Mouse (Mus musculus) heart, embryonic 10.5 days (tissue): ENCODE results near the gene Trpv2. TPM values are rescaled to one million over a fixed set of nuclear protein-coding genes. Genes with fewer than 3 reads are reported as not detected.

Experiments used
- DNase-seq: peaks from one replicate; pipeline ENCODE4 v3.0.0-alpha.2; 2017; ENCODE audit warnings: low spot score
- H3K27ac ChIP-seq: fragments of 300-500 bp; sonication (generic); 2 replicates; pipeline ENCODE4 v1.5.1; 2016; ENCODE audit warnings: mild to moderate bottlenecking
- H3K27me3 ChIP-seq: fragments of 300-500 bp; sonication (generic); 2 replicates; pipeline ENCODE4 v1.6.1; 2016; ENCODE audit warnings: mild to moderate bottlenecking; ENCODE audit not compliant: poor library complexity, insufficient read depth, severe bottlenecking
- H3K36me3 ChIP-seq: fragments of 300-500 bp; sonication (generic); 2 replicates; pipeline ENCODE4 v1.6.1; 2016; ENCODE audit warnings: mild to moderate bottlenecking, moderate library complexity
- H3K4me1 ChIP-seq: fragments of 300-500 bp; sonication (generic); 2 replicates; pipeline ENCODE4 v1.6.1; 2016; ENCODE audit warnings: mild to moderate bottlenecking
- H3K4me3 ChIP-seq: fragments of 300-500 bp; sonication (generic); 2 replicates; pipeline ENCODE4 v1.5.1; 2016; ENCODE audit warnings: mild to moderate bottlenecking, moderate library complexity
- H3K9me3 ChIP-seq: fragments of 300-500 bp; sonication (generic); 2 replicates; pipeline ENCODE4 v1.6.1; 2016; ENCODE audit warnings: mild to moderate bottlenecking, moderate library complexity
- WGBS: fragments of 180-500 bp; shearing (Covaris S2); methylation state at CpG from one replicate; pipeline ENCODE4 v1.1.7; 2016; 5-methylcytosine and 5-hydroxymethylcytosine counted together
- polyA plus RNA-seq: library from polyadenylated mRNA; unstranded; fragments of >200 nt; fragmentation: Nextera tagmentation; extraction: Ambion mirVana; gene quantifications from 2 replicates; pipeline ENCODE4 v1.2.1, GENCODE M21; 2016

Gene Trpv2
- polyA plus RNA-seq, 1 experiment from 2014 or later = 4.2 TPM

DNA sequence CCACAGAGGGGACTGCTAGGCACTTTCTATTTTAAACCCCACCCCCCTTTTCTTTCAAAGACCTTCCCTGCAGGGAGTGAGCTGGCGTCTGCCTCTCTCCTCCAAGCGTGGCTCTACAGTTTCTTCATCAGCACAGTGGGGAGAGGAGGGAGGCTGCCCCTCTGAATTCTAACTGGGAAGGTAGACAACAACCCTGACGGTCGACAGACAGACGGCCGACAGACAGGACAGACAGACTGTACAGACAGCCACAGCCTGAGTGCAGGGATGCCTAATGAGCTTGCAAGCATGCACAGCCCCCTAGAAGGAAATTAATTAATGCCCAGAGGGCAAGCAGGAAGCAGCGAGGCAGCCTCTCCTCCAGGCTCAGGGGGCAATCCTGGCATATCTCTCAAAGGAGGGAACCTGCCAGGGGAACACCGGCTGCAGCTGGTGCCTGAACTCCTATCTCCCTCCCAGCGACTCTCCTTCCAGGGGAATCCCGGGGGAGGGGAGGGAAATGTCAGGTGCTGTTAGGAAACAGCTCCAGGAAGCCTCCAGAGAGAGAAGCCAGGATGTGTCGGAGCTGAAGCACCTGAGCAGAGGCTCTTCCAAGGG is 56.0 kb downstream of the Trpv2 start:
- Histone ChIP-seq H3K9me3 (no peaks in the 10 kb centered on the region), H3K27ac (peak overlapping the region; percentile 87), H3K27me3 (no peaks in the 10 kb centered on the region), H3K4me3 (peak overlapping the region; percentile 45), H3K4me1 (peaks cover 63% of the 10 kb centered on the region), H3K36me3 (peaks cover 10% of the 10 kb centered on the region)
- no peak for DNase-seq
- 2% methylated on average over 11 of the region's 11 CpGs for WGBS

DNA sequence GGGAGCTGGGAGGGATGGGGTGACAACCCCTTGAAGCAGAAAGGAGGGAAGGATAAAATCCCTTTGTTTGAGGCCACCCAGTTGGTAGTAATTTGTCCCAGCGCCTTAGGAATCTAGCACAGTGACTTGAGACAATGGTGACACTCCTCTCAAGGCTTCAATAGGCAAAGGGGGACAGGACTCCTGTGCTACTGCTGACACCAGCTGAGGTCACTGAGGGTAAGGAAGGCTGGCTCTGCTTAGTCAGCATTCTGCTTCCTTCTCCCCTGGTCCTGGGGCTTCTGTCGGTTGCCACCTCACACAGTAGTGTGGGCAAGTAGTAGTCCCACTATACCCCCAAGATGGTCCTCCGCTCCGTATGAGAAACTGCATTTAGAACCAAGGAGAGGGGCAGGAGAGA is 56.9 kb downstream of the Trpv2 start:
- Histone ChIP-seq H3K9me3 (no peaks in the 10 kb centered on the region), H3K27ac (peak overlapping the region; percentile 87; the same call in 1 of the 2 replicates), H3K36me3 (peaks cover 8% of the 10 kb centered on the region), H3K4me3 (no peak overlapping the region), H3K27me3 (no peaks in the 10 kb centered on the region), H3K4me1 (peaks cover 64% of the 10 kb centered on the region)
- no peak for DNase-seq
- 51% methylated on average over 4 of the region's 4 CpGs for WGBS

DNA sequence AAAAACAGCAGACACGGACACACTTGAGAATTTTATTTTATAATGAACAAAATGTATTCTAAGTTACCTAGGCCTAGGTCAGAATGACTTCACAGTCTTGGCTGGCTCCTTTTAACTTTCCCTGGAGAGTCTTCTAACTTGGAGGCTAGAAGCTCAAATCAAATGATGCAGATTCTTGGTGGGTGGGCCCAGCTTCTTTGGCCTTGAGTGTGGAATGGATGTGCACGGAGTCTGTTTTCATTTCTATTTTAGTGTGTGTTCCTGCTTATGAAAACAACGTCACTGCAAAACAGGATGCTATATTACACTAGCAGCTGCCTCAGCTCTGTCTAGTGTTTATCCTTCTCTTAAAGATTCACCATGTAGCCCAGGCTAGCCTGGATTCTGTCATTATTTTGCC is 61.1 kb downstream of the Trpv2 start:
- Histone ChIP-seq H3K27ac (no peak overlapping the region), H3K27me3 (no peaks in the 10 kb centered on the region), H3K4me1 (peaks cover 75% of the 10 kb centered on the region), H3K4me3 (no peak overlapping the region), H3K9me3 (no peaks in the 10 kb centered on the region), H3K36me3 (peaks cover 8% of the 10 kb centered on the region)
- 70% methylated on average over 3 of the region's 3 CpGs for WGBS
- DNase-seq = no peak

DNA sequence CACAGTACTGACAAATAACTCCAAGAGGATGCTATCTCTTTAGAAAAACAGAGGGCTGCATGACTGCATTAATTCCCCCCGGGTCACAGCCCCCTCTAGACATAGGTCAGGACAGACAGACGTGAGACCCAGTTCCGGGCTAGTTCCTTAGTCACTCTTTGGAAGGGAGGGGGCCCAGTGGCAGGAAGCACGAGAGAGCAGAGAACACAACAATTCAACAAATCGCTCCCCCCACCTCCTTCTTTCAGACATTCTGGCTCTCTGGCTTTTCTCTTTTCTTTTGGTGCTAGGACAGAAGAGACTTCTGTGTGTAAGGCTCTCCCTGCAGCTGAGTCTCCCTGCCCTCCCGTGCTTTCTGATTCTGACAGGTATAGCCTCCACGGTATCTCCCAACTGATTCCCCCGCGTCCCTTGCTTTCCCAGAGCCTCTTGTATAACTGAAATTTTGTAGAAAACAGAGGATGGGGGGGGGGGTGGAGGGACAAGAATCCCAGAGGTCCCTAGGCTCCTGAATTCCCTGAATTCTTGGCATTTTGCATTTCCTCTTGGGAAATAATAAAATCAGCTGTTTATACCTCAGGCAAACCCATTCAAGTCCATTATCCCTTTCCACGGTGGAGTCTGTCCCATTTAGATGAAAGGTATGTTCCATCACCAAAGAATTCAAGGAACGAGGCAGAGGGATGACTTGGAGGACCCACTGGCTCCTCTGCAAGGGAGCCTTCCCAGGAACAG is 62.0 kb downstream of the Trpv2 start:
- 43% methylated on average over 11 of the region's 11 CpGs for WGBS
- peak overlapping the region; percentile 81 for H3K27ac ChIP-seq

DNA sequence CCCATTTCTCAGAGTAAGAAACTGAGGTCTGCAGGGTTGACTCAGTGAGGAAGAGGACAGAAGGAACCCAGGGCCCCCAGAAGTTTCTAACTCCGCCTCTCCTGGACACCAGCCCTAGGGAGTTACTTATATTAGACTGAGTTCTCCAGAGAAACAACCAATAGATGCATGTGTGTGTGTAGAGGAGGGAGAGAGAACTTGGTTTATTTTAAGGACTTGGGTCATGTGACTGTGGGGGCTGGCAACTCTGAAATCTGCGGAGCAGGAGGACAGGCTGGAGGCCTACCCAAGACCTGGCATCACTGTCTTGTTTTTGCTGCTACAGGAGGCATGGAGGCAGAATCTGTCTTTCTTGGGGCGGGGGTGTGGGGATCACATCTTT is 62.5 kb downstream of the Trpv2 start:
- Histone ChIP-seq H3K36me3 (peaks cover 8% of the 10 kb centered on the region), H3K27ac (peak overlapping the region; percentile 81), H3K9me3 (no peaks in the 10 kb centered on the region), H3K4me1 (peaks cover 74% of the 10 kb centered on the region), H3K27me3 (no peaks in the 10 kb centered on the region), H3K4me3 (no peak overlapping the region)
- no peak for DNase-seq
- 61% methylated on average over 3 of the region's 3 CpGs for WGBS

More for the DNA sequence above, 62.0 kb downstream of the Trpv2 start:
- H3K4me1 ChIP-seq = peaks cover 74% of the 10 kb centered on the region
- no peaks in the 10 kb centered on the region for H3K9me3 ChIP-seq
- H3K27me3 ChIP-seq = no peaks in the 10 kb centered on the region
- H3K36me3 ChIP-seq = peaks cover 8% of the 10 kb centered on the region
- no peak overlapping the region for H3K4me3 ChIP-seq
- DNase-seq = no peak

DNA sequence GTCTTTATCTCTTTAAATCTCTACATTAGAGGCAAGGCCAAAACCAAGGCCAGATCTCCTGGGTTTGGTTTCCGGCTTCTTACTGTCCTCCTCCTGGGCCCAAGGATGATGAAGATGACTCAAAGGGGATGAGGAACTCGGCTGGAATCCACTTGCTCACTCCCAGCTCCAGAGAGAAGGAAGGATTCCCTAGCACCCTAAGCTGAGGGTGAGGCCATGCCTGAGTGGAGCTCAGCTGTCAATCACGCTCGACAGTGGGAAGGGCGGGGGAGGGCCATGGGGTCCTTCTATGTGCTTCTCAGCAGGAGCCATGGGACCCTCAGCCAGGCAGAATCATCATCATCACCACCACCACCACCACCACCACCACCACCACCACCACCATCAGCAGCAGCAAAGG is 63.1 kb downstream of the Trpv2 start:
- H3K4me1 ChIP-seq = peaks cover 78% of the 10 kb centered on the region
- H3K4me3 ChIP-seq = 0 out of 2 replicates have a peak overlapping the region, but pooled peaks have one; percentile 6
- H3K27me3 ChIP-seq = no peaks in the 10 kb centered on the region
- H3K36me3 ChIP-seq = peaks cover 8% of the 10 kb centered on the region
- DNase-seq = no peak
- H3K9me3 ChIP-seq = no peaks in the 10 kb centered on the region
- H3K27ac ChIP-seq = peak overlapping the region; percentile 81
- 67% methylated on average over 5 of the region's 5 CpGs for WGBS

DNA sequence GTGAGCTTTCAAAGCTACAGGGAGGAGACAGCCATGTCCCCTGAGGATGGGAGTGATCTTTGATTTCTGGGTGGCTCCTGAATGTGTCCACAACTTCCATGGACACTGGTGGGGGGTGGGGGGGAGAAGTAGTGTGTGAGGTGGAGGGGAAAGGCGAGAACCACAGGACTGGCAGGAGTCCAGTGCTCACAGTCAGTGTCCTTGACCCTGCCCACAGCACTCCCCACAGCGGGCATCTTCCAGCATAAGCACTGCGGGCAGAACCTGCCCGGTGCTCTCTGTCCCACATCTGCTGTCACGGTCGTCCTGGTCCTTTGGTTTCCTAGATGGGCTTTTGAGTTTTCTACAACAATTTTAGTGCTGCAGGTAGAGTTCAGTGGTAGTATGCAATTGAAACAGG is 63.5 kb downstream of the Trpv2 start:
- peaks cover 82% of the 10 kb centered on the region for H3K4me1 ChIP-seq

DNA sequence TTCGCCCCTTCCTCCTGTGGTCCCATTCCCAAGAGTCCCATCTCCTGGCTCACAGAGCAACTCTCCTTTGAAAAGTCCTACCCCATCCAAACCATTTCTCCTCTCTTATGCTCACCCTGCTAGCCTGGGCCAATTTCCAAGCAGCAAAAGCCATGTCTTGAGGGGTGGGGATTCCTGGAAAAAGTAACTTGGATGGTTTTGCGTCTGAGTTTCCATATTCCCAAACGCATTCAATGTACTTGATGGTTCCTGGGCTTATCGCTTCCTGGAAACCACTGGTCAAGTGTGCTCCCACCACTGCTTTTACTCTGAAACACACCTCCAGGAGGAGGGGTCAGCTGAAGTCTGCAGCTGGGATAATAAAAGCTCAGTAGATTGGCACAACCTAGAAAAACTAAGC is 64.1 kb downstream of the Trpv2 start:
- Histone ChIP-seq H3K9me3 (no peaks in the 10 kb centered on the region), H3K27me3 (no peaks in the 10 kb centered on the region), H3K4me3 (no peak overlapping the region), H3K4me1 (peaks cover 88% of the 10 kb centered on the region), H3K36me3 (0 out of 2 replicates have a peak, but pooled peaks cover 3% of the 10 kb centered on the region), H3K27ac (peak overlapping the region; percentile 49)
- DNase-seq = no peak
- 77% methylated on average over 4 of the region's 4 CpGs for WGBS

More for the DNA sequence above, 63.5 kb downstream of the Trpv2 start:
- H3K36me3 ChIP-seq = peaks cover 7% of the 10 kb centered on the region
- H3K4me3 ChIP-seq = 0 out of 2 replicates have a peak overlapping the region, but pooled peaks have one; percentile 6
- no peaks in the 10 kb centered on the region for H3K27me3 ChIP-seq
- peak overlapping the region; percentile 81; the same call in 1 of the 2 replicates for H3K27ac ChIP-seq
- WGBS = 88% methylated on average over 6 of the region's 6 CpGs
- DNase-seq = no peak
- no peaks in the 10 kb centered on the region for H3K9me3 ChIP-seq

DNA sequence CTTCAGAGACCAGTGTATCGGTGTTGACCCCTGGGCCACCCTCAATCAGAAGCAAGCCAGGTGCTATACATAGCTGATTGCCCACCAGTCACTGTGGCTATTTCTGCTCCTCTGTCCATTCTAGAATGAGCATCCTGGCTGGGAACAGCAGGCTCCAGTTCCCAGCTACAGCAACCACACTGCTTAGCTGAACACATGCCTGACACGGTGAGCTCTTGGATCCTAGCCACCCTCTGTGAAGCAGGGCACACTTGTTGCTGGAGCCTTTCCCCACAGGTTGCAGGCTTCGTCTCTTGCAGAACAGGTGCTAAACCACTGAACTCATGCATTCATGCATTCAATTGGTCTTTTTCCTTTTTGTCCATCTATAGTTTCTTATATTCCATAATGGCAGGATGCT is 66.1 kb downstream of the Trpv2 start:
- H3K36me3 ChIP-seq = 0 out of 2 replicates have a peak, but pooled peaks cover 3% of the 10 kb centered on the region
- peak overlapping the region; percentile 67; the same call in 1 of the 2 replicates for H3K27ac ChIP-seq
- H3K27me3 ChIP-seq = no peaks in the 10 kb centered on the region
- no peak for DNase-seq
- 62% methylated on average over 3 of the region's 3 CpGs for WGBS
- H3K9me3 ChIP-seq = no peaks in the 10 kb centered on the region
- peaks cover 99% of the 10 kb centered on the region for H3K4me1 ChIP-seq
- no peak overlapping the region; the same call in 1 of the 2 replicates for H3K4me3 ChIP-seq

DNA sequence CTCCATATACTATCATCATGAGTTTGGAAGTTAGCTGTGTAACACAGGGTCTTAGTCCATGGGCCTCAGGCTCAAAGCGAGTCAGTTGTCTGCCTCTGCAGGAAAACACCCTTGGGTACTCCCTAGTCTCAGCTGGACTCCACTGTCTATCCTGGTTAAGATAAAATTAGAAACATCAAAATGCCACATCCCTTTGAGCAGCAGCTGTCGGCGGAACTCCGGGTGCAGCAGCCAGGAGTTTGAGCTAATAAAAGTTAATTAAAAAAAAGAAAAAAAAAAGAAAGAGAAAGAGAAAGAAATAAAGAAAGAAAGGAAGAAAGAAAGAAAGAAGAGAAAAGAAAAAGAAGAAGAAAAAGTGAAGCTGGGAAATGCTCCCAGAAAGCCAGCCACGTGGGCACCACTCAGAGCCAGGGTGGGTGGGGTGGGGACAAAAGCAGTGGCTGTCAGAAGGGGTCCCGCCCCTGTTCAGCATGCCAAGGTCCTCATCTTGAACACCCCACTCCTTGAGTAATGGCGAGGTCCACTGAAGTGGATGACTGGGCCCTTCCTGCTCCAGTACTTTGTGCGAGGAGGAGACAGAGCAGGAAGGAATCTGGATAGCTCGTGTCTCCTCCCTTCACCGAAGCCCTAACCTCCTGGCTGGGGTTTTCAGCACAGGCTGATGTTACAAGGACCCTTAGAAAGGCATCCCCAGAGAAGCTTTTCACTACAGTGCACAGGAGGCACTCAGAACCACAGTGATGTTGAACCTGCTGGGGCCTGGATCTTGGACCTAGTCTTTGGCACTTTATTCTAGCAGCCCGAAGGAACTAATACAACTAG is 67.9 kb downstream of the Trpv2 start:
- H3K27ac ChIP-seq = peak overlapping the region; percentile 94
- WGBS = 42% methylated on average over 11 of the region's 11 CpGs

DNA sequence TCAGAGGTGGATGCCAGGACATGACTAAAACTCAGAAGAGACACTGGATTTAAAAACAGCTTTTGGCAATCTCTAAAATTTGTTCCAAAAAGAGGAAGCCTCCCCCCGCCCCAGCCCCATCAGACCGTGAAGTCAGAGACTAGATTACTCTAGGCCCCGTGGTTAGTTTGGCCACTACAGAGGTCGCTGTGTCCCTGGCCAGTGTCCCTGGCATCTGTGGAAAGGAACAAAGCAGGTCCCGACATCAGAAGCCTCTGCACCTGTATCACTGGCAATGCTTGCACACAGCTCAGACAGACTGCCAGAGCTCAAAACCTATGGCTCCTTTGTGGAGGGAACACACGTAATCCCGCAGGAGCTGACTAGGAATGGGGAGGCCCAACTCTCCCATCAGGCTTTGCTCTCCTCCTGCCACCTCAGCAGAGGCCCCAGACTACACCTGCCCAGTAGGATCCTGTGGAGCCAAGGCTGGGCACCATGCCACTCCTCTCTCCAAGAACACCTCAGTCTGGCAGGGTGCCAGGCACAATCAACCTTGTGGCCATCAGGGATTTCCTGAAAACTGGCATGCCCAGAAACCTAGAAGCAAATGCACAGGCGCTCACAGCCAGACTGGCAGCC is 68.8 kb downstream of the Trpv2 start:
- H3K27ac ChIP-seq = peak overlapping the region; percentile 94
- WGBS = 72% methylated on average over 8 of the region's 8 CpGs
- H3K36me3 ChIP-seq = 0 out of 2 replicates have a peak, but pooled peaks cover 3% of the 10 kb centered on the region
- peaks cover 97% of the 10 kb centered on the region for H3K4me1 ChIP-seq
- H3K27me3 ChIP-seq = no peaks in the 10 kb centered on the region
- no peak overlapping the region for H3K4me3 ChIP-seq
- H3K9me3 ChIP-seq = no peaks in the 10 kb centered on the region
- no peak for DNase-seq

More for the DNA sequence above, 67.9 kb downstream of the Trpv2 start:
- H3K27me3 ChIP-seq = no peaks in the 10 kb centered on the region
- H3K4me3 ChIP-seq = no peak overlapping the region
- DNase-seq = no peak
- H3K4me1 ChIP-seq = peaks cover 99% of the 10 kb centered on the region
- no peaks in the 10 kb centered on the region for H3K9me3 ChIP-seq
- H3K36me3 ChIP-seq = 0 out of 2 replicates have a peak, but pooled peaks cover 3% of the 10 kb centered on the region

DNA sequence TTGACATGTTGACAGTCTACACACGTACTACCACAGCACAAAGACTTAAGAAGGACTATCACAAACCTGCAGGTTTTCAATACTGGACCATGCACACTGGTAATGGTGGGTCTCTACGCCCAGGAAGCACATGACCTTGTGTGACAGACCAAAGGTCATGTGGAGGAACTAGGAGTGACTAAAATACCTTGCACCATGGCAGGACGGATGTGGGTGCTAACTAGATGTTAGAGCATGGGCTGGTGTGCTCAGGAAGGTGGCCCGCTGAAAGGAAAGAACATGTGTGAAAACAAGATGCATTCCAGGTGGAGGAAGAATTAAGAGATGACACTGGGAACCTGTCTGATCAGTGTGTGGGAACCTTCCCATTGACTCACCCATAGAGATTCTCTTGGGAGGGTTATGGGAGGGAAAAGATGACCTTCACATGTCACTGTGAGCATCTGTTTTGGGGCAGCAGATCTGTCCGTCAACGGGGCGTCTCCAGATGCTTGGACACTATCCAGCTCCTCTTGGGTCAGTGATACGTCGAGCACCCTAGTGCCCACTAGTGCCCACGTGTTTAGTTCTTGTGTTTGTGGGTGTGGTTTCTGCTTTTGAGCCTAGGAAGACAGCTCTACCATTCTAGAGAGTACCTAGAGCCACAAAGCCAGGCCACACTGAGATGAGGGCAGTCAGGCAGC is 69.5 kb downstream of the Trpv2 start:
- peaks cover 90% of the 10 kb centered on the region for H3K4me1 ChIP-seq
- H3K9me3 ChIP-seq = no peaks in the 10 kb centered on the region
- H3K27me3 ChIP-seq = no peaks in the 10 kb centered on the region
- H3K27ac ChIP-seq = peak overlapping the region; percentile 94
- WGBS = 73% methylated on average over 10 of the region's 10 CpGs
- no peak for DNase-seq
- 0 out of 2 replicates have a peak, but pooled peaks cover 3% of the 10 kb centered on the region for H3K36me3 ChIP-seq
- no peak overlapping the region for H3K4me3 ChIP-seq
